Comparison of ENCODE assay signal across 9 mouse cellular contexts in genomic region chr2:28751658-28752057, GRCm38 (mm10). TPM values are rescaled to one million over a fixed set of nuclear protein-coding genes. Genes with fewer than 3 reads are reported as not detected.
DNase-seq lines count a peak whose midpoint lies in the region; ATAC-seq and TF ChIP-seq lines count a peak whose summit lies in the region.
"Had no signal": no experiment of that assay in that cellular context is flagged by ENCODE, and none has a peak within 500 bp of the region (broad histone marks: within the 10 kb centered on the region; RNA-seq: fewer than 3 reads in every experiment).

No protein-coding gene starts in this region.

- 2% methylated on average over 17 of the region's 17 CpGs for WGBS in forebrain, embryonic 13.5 days
- WGBS in limb, embryonic 15.5 days: 10% methylated on average over 17 of the region's 17 CpGs
- WGBS in lung, adult 2 months: 19% methylated on average over 17 of the region's 17 CpGs

- H3K36me3 ChIP-seq in megakaryocyte, embryonic 14.5 days (replicated peaks; ENCODE audit: low read length): no peaks in the 10 kb centered on the region
- H3K36me3 ChIP-seq in forebrain, embryonic 13.5 days (ENCODE audit: poor library complexity, severe bottlenecking): no peaks in the 10 kb centered on the region
- H3K36me3 ChIP-seq in limb, embryonic 15.5 days: no peaks in the 10 kb centered on the region
- no peaks in the 10 kb centered on the region for H3K36me3 ChIP-seq in splenic B cell, adult 2 months (ENCODE audit: control insufficient read depth, insufficient read depth, low read length, poor library complexity, severe bottlenecking)

- DNase-seq in splenic B cell, adult 2 months (ENCODE audit: low read depth, low spot score): peak; percentile 22
- no peak for DNase-seq in frontal cortex, postnatal 36 days (ENCODE audit: low spot score in 2 of 2)
- no peak for DNase-seq in spleen, adult 12 weeks (ENCODE audit: low spot score)
- no peak for DNase-seq in lung, adult 2 months

- peak overlapping the region; percentile 69 for H3K4me2 ChIP-seq in forebrain, embryonic 13.5 days
- peak overlapping the region; percentile 54 for H3K4me2 ChIP-seq in limb, embryonic 15.5 days

- no peak for ATAC-seq in megakaryocyte, adult 5-6 weeks (ENCODE audit: poor library complexity, severe bottlenecking)
- no peak for ATAC-seq in forebrain, embryonic 13.5 days
- no peak for ATAC-seq in limb, embryonic 15.5 days (ENCODE audit: insufficient number of reproducible peaks, low FRiP score, low TSS enrichment, low read depth)

- H3K4me3 ChIP-seq in megakaryocyte, embryonic 14.5 days (replicated peaks): peak overlapping the region; percentile 73
- H3K4me3 ChIP-seq in forebrain, embryonic 13.5 days: peak overlapping the region; percentile 40
- peak overlapping the region; percentile 35 for H3K4me3 ChIP-seq in limb, embryonic 15.5 days
- H3K4me3 ChIP-seq in lung, adult 2 months (replicated peaks; ENCODE audit: extremely low read depth, low read depth, low read length): no peak overlapping the region

- no peak for TF ChIP-seq CTCF in lung, adult 2 months (IDR thresholded peaks at IDR 0.05; ENCODE audit: insufficient read depth, low read length)

- H3K9ac ChIP-seq in forebrain, embryonic 13.5 days: peak overlapping the region; percentile 55
- H3K9ac ChIP-seq in limb, embryonic 15.5 days: 0 out of 2 replicates have a peak overlapping the region, but pooled peaks have one; percentile 11

- peaks cover 77% of the 10 kb centered on the region for H3K27me3 ChIP-seq in megakaryocyte, embryonic 14.5 days (replicated peaks)
- H3K27me3 ChIP-seq in forebrain, embryonic 13.5 days: peaks cover 83% of the 10 kb centered on the region
- H3K27me3 ChIP-seq in limb, embryonic 15.5 days: peaks cover 12% of the 10 kb centered on the region; the same call in 1 of the 2 replicates
- H3K27me3 ChIP-seq in splenic B cell, adult 2 months (ENCODE audit: control insufficient read depth, insufficient read depth, low read length, poor library complexity, severe bottlenecking): no peaks in the 10 kb centered on the region

- no peak for TF ChIP-seq POLR2A in lung, adult 2 months (IDR thresholded peaks at IDR 0.05; ENCODE audit: borderline replicate concordance, extremely low read depth, low read depth, low read length)

- no peak overlapping the region for H3K27ac ChIP-seq in forebrain, embryonic 13.5 days
- no peak overlapping the region for H3K27ac ChIP-seq in limb, embryonic 15.5 days

- 0 out of 2 replicates have a peak, but pooled peaks cover 5% of the 10 kb centered on the region for H3K9me3 ChIP-seq in megakaryocyte, embryonic 14.5 days
- no peaks in the 10 kb centered on the region for H3K9me3 ChIP-seq in forebrain, embryonic 13.5 days (replicated peaks)
- no peaks in the 10 kb centered on the region for H3K9me3 ChIP-seq in limb, embryonic 15.5 days

- peaks cover 26% of the 10 kb centered on the region for H3K4me1 ChIP-seq in megakaryocyte, embryonic 14.5 days
- H3K4me1 ChIP-seq in forebrain, embryonic 13.5 days: peaks cover 30% of the 10 kb centered on the region
- H3K4me1 ChIP-seq in limb, embryonic 15.5 days: peaks cover 36% of the 10 kb centered on the region
- no peaks in the 10 kb centered on the region for H3K4me1 ChIP-seq in lung, adult 2 months (ENCODE audit: control insufficient read depth, insufficient read depth, low read length)

RNA-seq across cellular contexts. Expression of gene Ak8, which starts 51.7 kb away (rescaled TPM):
- not detected in 2 replicates for polyA plus RNA-seq in megakaryocyte, embryonic 14.5 days (2012; ENCODE audit: insufficient read depth, low replicate concordance)
- 17.0 and 18.0 TPM in 2 replicates for total RNA-seq in megakaryocyte, adult 5-6 weeks (2015)
- total RNA-seq in megakaryocyte, adult 5-6 weeks (2017): 5.9 and 6.4 TPM in 2 replicates
- 0.83 and 1.1 TPM in 2 replicates for polyA plus RNA-seq in forebrain, embryonic 13.5 days (2015; fragmentation: Nextera tagmentation; extraction: Ambion mirVana)
- polyA plus RNA-seq in limb, embryonic 15.5 days (2015; fragmentation: Nextera tagmentation; extraction: Ambion mirVana): 0.58 and 0.94 TPM in 2 replicates
- polyA plus RNA-seq in lung, adult 2 months (2012; rRNA removed): 4.2 TPM in 2 replicates

RNA-seq across cellular contexts. Expression of gene Spaca9, which starts 52.1 kb away (rescaled TPM):
- 3.0 TPM in 1 of 2 replicates, not detected in the other for polyA plus RNA-seq in megakaryocyte, embryonic 14.5 days (2012; ENCODE audit: insufficient read depth, low replicate concordance)
- 19.2 and 23.6 TPM in 2 replicates for total RNA-seq in megakaryocyte, adult 5-6 weeks (2015)
- total RNA-seq in megakaryocyte, adult 5-6 weeks (2017): 23.2 and 28.0 TPM in 2 replicates
- polyA plus RNA-seq in forebrain, embryonic 13.5 days (2015; fragmentation: Nextera tagmentation; extraction: Ambion mirVana): 1.6 and 2.8 TPM in 2 replicates
- polyA plus RNA-seq in limb, embryonic 15.5 days (2015; fragmentation: Nextera tagmentation; extraction: Ambion mirVana): 1.1 and 1.2 TPM in 2 replicates
- 21.4 and 29.6 TPM in 2 replicates for polyA plus RNA-seq in lung, adult 2 months (2012; rRNA removed)
- polyA plus RNA-seq: small intestine, adult 2 months had no signal
